Mouse (Mus musculus) bone marrow macrophage, adult 2 months (primary cell): Measurements from ENCODE around the gene Atl3.

Experiments
- CTCF ChIP-seq: IDR thresholded peaks from 2 replicates; pipeline ENCODE4 v1.5.1; 2012; ENCODE audit warnings: low read depth, mild to moderate bottlenecking, low read length, moderate library complexity
- POLR2A ChIP-seq: IDR thresholded peaks from 2 replicates; pipeline ENCODE4 v1.6.1; 2012; ENCODE audit warnings: mild to moderate bottlenecking, low read depth, low read length, borderline replicate concordance

GRCm38 (mm10) chr19:7583599-7583998, 89.8 kb downstream of the Atl3 start:
- TF ChIP-seq POLR2A (no peak), CTCF (no peak)
